In the genomic region with DNA sequence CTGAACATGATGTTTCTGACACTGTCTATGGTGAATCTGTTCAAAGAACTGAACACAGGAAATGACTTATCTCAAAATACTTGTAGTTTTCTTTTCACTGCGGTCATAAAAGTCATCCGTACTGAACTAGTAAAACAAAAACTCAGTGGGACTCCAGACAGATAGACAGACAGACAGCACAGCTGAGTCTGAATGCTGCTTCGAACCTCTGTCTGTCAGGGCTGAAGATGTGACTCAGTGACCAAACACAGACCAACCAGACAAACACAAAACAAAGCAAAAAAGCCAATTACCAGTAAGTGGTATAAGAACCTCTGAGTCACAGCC, we compare ENCODE assay signal across 22 mouse cellular contexts. TPM values are rescaled to one million over a fixed set of nuclear protein-coding genes. Genes with fewer than 3 reads are reported as not detected.
DNase-seq lines count a peak whose midpoint lies in the region; ATAC-seq and TF ChIP-seq lines count a peak whose summit lies in the region.
"Had no signal": no experiment of that assay in that cellular context is flagged by ENCODE, and none has a peak within 500 bp of the region (broad histone marks: within the 10 kb centered on the region; RNA-seq: fewer than 3 reads in every experiment).

No protein-coding gene starts in this region.

- H3K4me2 ChIP-seq in limb, embryonic 15.5 days: no peak overlapping the region
- H3K4me2 ChIP-seq: forebrain, embryonic 12.5 days; hindbrain, embryonic 13.5 days; intestine, embryonic 15.5 days; midbrain, embryonic 15.5 days had no signal

- DNase-seq in limb, embryonic 10.5 days (ENCODE audit: low spot score): no peak
- DNase-seq in NIH3T3 (ENCODE audit: low read depth): peak; percentile 52
- no peak for DNase-seq in adrenal gland, postnatal 14 days
- no peak for DNase-seq in forebrain, embryonic 10.5 days (ENCODE audit: extremely low spot score, low spot score)
- DNase-seq in adrenal gland, adult 2 months: no peak
- DNase-seq: adrenal gland, adult 8-10 months; cerebellum, postnatal 10 days; heart, postnatal 14 days; kidney, postnatal 4 days; thymus, adult 2 months had no signal

- 51% methylated on average over 3 of the region's 3 CpGs for WGBS in limb, embryonic 15.5 days
- WGBS in limb, embryonic 10.5 days: 76% methylated on average over 3 of the region's 3 CpGs
- 87% methylated on average over 3 of the region's 3 CpGs for WGBS in forebrain, embryonic 10.5 days

- TF ChIP-seq CTCF in C2C12 (IDR thresholded peaks at IDR 0.05; ENCODE audit: control insufficient read depth, insufficient read depth, insufficient read length): no peak

- no peaks in the 10 kb centered on the region for H3K9me3 ChIP-seq in limb, embryonic 15.5 days
- H3K9me3 ChIP-seq in limb, embryonic 10.5 days (replicated peaks): no peaks in the 10 kb centered on the region
- H3K9me3 ChIP-seq in forebrain, embryonic 10.5 days: no peaks in the 10 kb centered on the region
- H3K9me3 ChIP-seq: forebrain, embryonic 12.5 days; heart, embryonic 12.5 days; hindbrain, embryonic 13.5 days; intestine, embryonic 15.5 days; limb, embryonic 13.5 days; midbrain, embryonic 15.5 days had no signal

- H3K36me3 ChIP-seq in limb, embryonic 15.5 days: no peaks in the 10 kb centered on the region
- no peaks in the 10 kb centered on the region for H3K36me3 ChIP-seq in limb, embryonic 10.5 days
- H3K36me3 ChIP-seq in C2C12 (ENCODE audit: control insufficient read depth, insufficient read depth): peaks cover 10% of the 10 kb centered on the region
- H3K36me3 ChIP-seq in forebrain, embryonic 10.5 days (replicated peaks): no peaks in the 10 kb centered on the region
- H3K36me3 ChIP-seq: forebrain, embryonic 12.5 days; heart, embryonic 12.5 days; hindbrain, embryonic 13.5 days; intestine, embryonic 15.5 days; midbrain, embryonic 15.5 days had no signal

- H3ac ChIP-seq in C2C12 (ENCODE audit: control insufficient read depth, insufficient read length, low read depth): no peak overlapping the region

- no peak overlapping the region for H3K9ac ChIP-seq in limb, embryonic 15.5 days
- H3K9ac ChIP-seq: forebrain, embryonic 12.5 days; heart, embryonic 12.5 days; hindbrain, embryonic 13.5 days; intestine, embryonic 15.5 days; limb, embryonic 13.5 days; liver, embryonic 14.5 days; midbrain, embryonic 15.5 days had no signal

- H3K79me2 ChIP-seq in C2C12 (ENCODE audit: control insufficient read depth, insufficient read depth): peaks cover 74% of the 10 kb centered on the region

- H3K4me1 ChIP-seq in limb, embryonic 15.5 days: peaks cover 18% of the 10 kb centered on the region
- peaks cover 13% of the 10 kb centered on the region for H3K4me1 ChIP-seq in limb, embryonic 10.5 days
- H3K4me1 ChIP-seq in forebrain, embryonic 10.5 days: peaks cover 6% of the 10 kb centered on the region; the same call in 1 of the 2 replicates
- H3K4me1 ChIP-seq: forebrain, embryonic 12.5 days; hindbrain, embryonic 13.5 days; megakaryocyte, embryonic 14.5 days; midbrain, embryonic 15.5 days had no signal

- ATAC-seq in limb, embryonic 15.5 days (ENCODE audit: insufficient number of reproducible peaks, low FRiP score, low TSS enrichment, low read depth): no peak
- ATAC-seq in megakaryocyte, adult 5-6 weeks (ENCODE audit: poor library complexity, severe bottlenecking): peak; percentile 25; the same call in 1 of the 2 replicates
- ATAC-seq: intestine, embryonic 15.5 days; midbrain, embryonic 15.5 days had no signal

- no peaks in the 10 kb centered on the region for H3K27me3 ChIP-seq in limb, embryonic 15.5 days
- no peaks in the 10 kb centered on the region for H3K27me3 ChIP-seq in limb, embryonic 10.5 days (ENCODE audit: low read depth, poor library complexity, severe bottlenecking)
- H3K27me3 ChIP-seq in C2C12 (ENCODE audit: control insufficient read depth, insufficient read depth, insufficient read length): no peaks in the 10 kb centered on the region
- H3K27me3 ChIP-seq in forebrain, embryonic 10.5 days (ENCODE audit: poor library complexity, severe bottlenecking): no peaks in the 10 kb centered on the region
- H3K27me3 ChIP-seq: forebrain, embryonic 12.5 days; heart, embryonic 12.5 days; hindbrain, embryonic 13.5 days; intestine, embryonic 15.5 days; limb, embryonic 13.5 days; megakaryocyte, embryonic 14.5 days; midbrain, embryonic 15.5 days had no signal

- H3K27ac ChIP-seq in limb, embryonic 15.5 days: 0 out of 2 replicates have a peak overlapping the region, but pooled peaks have one; percentile 27
- H3K27ac ChIP-seq in limb, embryonic 10.5 days: no peak overlapping the region
- no peak overlapping the region for H3K27ac ChIP-seq in forebrain, embryonic 10.5 days
- H3K27ac ChIP-seq: forebrain, embryonic 12.5 days; hindbrain, embryonic 13.5 days; intestine, embryonic 15.5 days; limb, embryonic 13.5 days; liver, embryonic 14.5 days; midbrain, embryonic 15.5 days had no signal

- no peak overlapping the region for H3K4me3 ChIP-seq in limb, embryonic 15.5 days
- no peak overlapping the region for H3K4me3 ChIP-seq in limb, embryonic 10.5 days
- H3K4me3 ChIP-seq in C2C12 (ENCODE audit: insufficient read depth, poor library complexity, severe bottlenecking): no peak overlapping the region
- no peak overlapping the region for H3K4me3 ChIP-seq in forebrain, embryonic 10.5 days
- H3K4me3 ChIP-seq: forebrain, embryonic 12.5 days; heart, embryonic 12.5 days; hindbrain, embryonic 13.5 days; intestine, embryonic 15.5 days; limb, embryonic 13.5 days; megakaryocyte, embryonic 14.5 days; midbrain, embryonic 15.5 days had no signal

- peaks cover 23% of the 10 kb centered on the region for H3K79me3 ChIP-seq in C2C12 (ENCODE audit: low read depth)

TF ChIP-seq in C2C12, 6 proteins besides CTCF, POLR2A, EP300 and RAD21:
- no peak for TF ChIP-seq CEBPB (IDR thresholded peaks at IDR 0.05; ENCODE audit: low read depth)
- peak; percentile 83 for TF ChIP-seq MYOD1 (IDR thresholded peaks at IDR 0.05; ENCODE audit: control insufficient read depth, insufficient read length, low read depth)
- no peak for TF ChIP-seq MYOG (IDR thresholded peaks at IDR 0.05; ENCODE audit: control insufficient read depth, extremely low read depth, insufficient read length)
- TF ChIP-seq MAX (IDR thresholded peaks at IDR 0.05): peak; percentile 15

RNA-seq across cellular contexts. Expression of gene Ust, which starts 12.4 kb away (rescaled TPM):
- polyA plus RNA-seq in limb, embryonic 15.5 days (2015; fragmentation: Nextera tagmentation; extraction: Ambion mirVana): 9.4 and 11.5 TPM in 2 replicates
- polyA plus RNA-seq in limb, embryonic 10.5 days (2016; fragmentation: Nextera tagmentation; extraction: Ambion mirVana): 3.0 and 3.5 TPM in 2 replicates
- polyA plus RNA-seq in C2C12 (2012; fragmentation: generic; extraction: Trizol): 6.9 TPM
- total RNA-seq in megakaryocyte, adult 5-6 weeks (2015): 1.6 and 2.1 TPM in 2 replicates
- total RNA-seq in megakaryocyte, adult 5-6 weeks (2017): 0.85 and 1.2 TPM in 2 replicates
- total RNA-seq in adrenal gland, postnatal 14 days (2021): 5.9 and 7.1 TPM in 2 replicates
- polyA plus RNA-seq in forebrain, embryonic 10.5 days (2016; fragmentation: Nextera tagmentation; extraction: Ambion mirVana): 2.2 TPM in 2 replicates
- 1 to 10 TPM; 5.3 to 7.6 TPM for total RNA-seq in adrenal gland, adult 2 months (2021)
- polyA plus RNA-seq in adrenal gland, adult 2 months (2012; rRNA removed): 2.9 and 3.4 TPM in 2 replicates
- total RNA-seq: MEL had no signal
